Mouse (Mus musculus): ENCODE results near the gene Prr11. TPM values are rescaled to one million over a fixed set of nuclear protein-coding genes. Genes with fewer than 3 reads are reported as not detected.
A peak's percentile ranks its signal among the peaks of the same experiment; 100 is the strongest.
"Not testable (repeated sequence)": the region's sequence is repeated elsewhere in the genome, so short reads cannot be mapped to it uniquely, and the experiment has no call there.

Gene Prr11
- polyA plus RNA-seq, 1 experiment from 2014 or later = 17.7 TPM

- no peaks in the 10 kb centered on the region for H3K27me3 ChIP-seq (ENCODE audit: poor library complexity, severe bottlenecking)
- H3K9me3 ChIP-seq = no peaks in the 10 kb centered on the region
- H3K4me1 ChIP-seq = peaks cover 29% of the 10 kb centered on the region
- peaks cover 63% of the 10 kb centered on the region for H3K36me3 ChIP-seq (replicated peaks)
- WGBS = 2% methylated on average over 43 of the region's 43 CpGs
- H3K27ac ChIP-seq = peak within 1 kb of the TSS; percentile 91
- DNase-seq (ENCODE audit: extremely low spot score, low spot score) = peak; percentile 76
- peak within 1 kb of the TSS; percentile 96 for H3K4me3 ChIP-seq
Observed at GRCm38 (mm10) chr11:87086290-87086984, 22.1 kb downstream of the Prr11 start, which contains the start of gene Smg8. TSS of gene Smg8 (minus strand) at chr11:87086774.

- peak overlapping the region; percentile 96 for H3K4me3 ChIP-seq
- no peaks in the 10 kb centered on the region for H3K9me3 ChIP-seq
Observed at GRCm38 (mm10) chr11:87085461-87085860, 23.0 kb downstream of the Prr11 start.

GRCm38 (mm10) chr11:87083712-87084111, 24.8 kb downstream of the Prr11 start:
- Histone ChIP-seq H3K9me3 (no peaks in the 10 kb centered on the region), H3K36me3 (replicated peaks) (peaks cover 70% of the 10 kb centered on the region), H3K4me1 (peaks cover 29% of the 10 kb centered on the region), H3K27ac (no peak overlapping the region), H3K27me3 (ENCODE audit: poor library complexity, severe bottlenecking) (no peaks in the 10 kb centered on the region), H3K4me3 (no peak overlapping the region)
- 88% methylated on average over 1 of the region's 1 CpGs for WGBS
- no peak for DNase-seq (ENCODE audit: extremely low spot score, low spot score)

More at GRCm38 (mm10) chr11:87085461-87085860, 23.0 kb downstream of the Prr11 start:
- no peak for DNase-seq (ENCODE audit: extremely low spot score, low spot score)
- no peaks in the 10 kb centered on the region for H3K27me3 ChIP-seq (ENCODE audit: poor library complexity, severe bottlenecking)
- 91% methylated on average over 13 of the region's 13 CpGs for WGBS
- peaks cover 63% of the 10 kb centered on the region for H3K36me3 ChIP-seq (replicated peaks)
- no peak overlapping the region for H3K27ac ChIP-seq
- peaks cover 29% of the 10 kb centered on the region for H3K4me1 ChIP-seq

GRCm38 (mm10) chr11:87073866-87074440, 34.6 kb downstream of the Prr11 start, which contains the start of gene Gdpd1:
TSS of gene Gdpd1 (minus strand) at chr11:87074062.
- WGBS = 2% methylated on average over 43 of the region's 43 CpGs
- Histone ChIP-seq H3K4me3 (peak within 1 kb of the TSS; percentile 76), H3K27me3 (ENCODE audit: poor library complexity, severe bottlenecking) (no peaks in the 10 kb centered on the region), H3K36me3 (replicated peaks) (peaks cover 31% of the 10 kb centered on the region), H3K27ac (peak within 1 kb of the TSS; percentile 91), H3K4me1 (peaks cover 19% of the 10 kb centered on the region), H3K9me3 (no peaks in the 10 kb centered on the region)
- peak; percentile 93 for DNase-seq (ENCODE audit: extremely low spot score, low spot score)

GRCm38 (mm10) chr11:87073343-87073865, 35.1 kb downstream of the Prr11 start:
- H3K4me3 ChIP-seq = peak overlapping the region; percentile 76
- H3K9me3 ChIP-seq = no peaks in the 10 kb centered on the region
- H3K4me1 ChIP-seq = peaks cover 19% of the 10 kb centered on the region
- H3K27me3 ChIP-seq (ENCODE audit: poor library complexity, severe bottlenecking) = no peaks in the 10 kb centered on the region
- H3K36me3 ChIP-seq (replicated peaks) = peaks cover 25% of the 10 kb centered on the region
- peak; percentile 69 for DNase-seq (ENCODE audit: extremely low spot score, low spot score)
- under 1% methylated on average over 24 of the region's 24 CpGs for WGBS
- peak overlapping the region; percentile 91 for H3K27ac ChIP-seq

GRCm38 (mm10) chr11:87062087-87062486, 46.4 kb downstream of the Prr11 start:
- H3K27me3 ChIP-seq (ENCODE audit: poor library complexity, severe bottlenecking) = no peaks in the 10 kb centered on the region
- no peak overlapping the region for H3K4me3 ChIP-seq
- 79% methylated on average over 3 of the region's 3 CpGs for WGBS
- no peaks in the 10 kb centered on the region for H3K9me3 ChIP-seq
- no peak overlapping the region for H3K27ac ChIP-seq
- H3K36me3 ChIP-seq (replicated peaks) = peaks cover 45% of the 10 kb centered on the region
- no peaks in the 10 kb centered on the region for H3K4me1 ChIP-seq
- no peak for DNase-seq (ENCODE audit: extremely low spot score, low spot score)

- no peak overlapping the region for H3K27ac ChIP-seq
- H3K4me3 ChIP-seq = no peak overlapping the region
- no peaks in the 10 kb centered on the region for H3K27me3 ChIP-seq (ENCODE audit: poor library complexity, severe bottlenecking)
- H3K9me3 ChIP-seq = no peaks in the 10 kb centered on the region
- H3K36me3 ChIP-seq (replicated peaks) = peaks cover 61% of the 10 kb centered on the region
- 99% methylated on average over 2 of the region's 2 CpGs for WGBS
- no peaks in the 10 kb centered on the region for H3K4me1 ChIP-seq
- no peak for DNase-seq (ENCODE audit: extremely low spot score, low spot score)
Observed at GRCm38 (mm10) chr11:87060410-87060809, 48.1 kb downstream of the Prr11 start.

GRCm38 (mm10) chr11:87056286-87056685, 52.2 kb downstream of the Prr11 start:
- Histone ChIP-seq H3K27me3 (ENCODE audit: poor library complexity, severe bottlenecking) (no peaks in the 10 kb centered on the region), H3K9me3 (no peaks in the 10 kb centered on the region), H3K4me3 (no peak overlapping the region), H3K27ac (no peak overlapping the region), H3K4me1 (no peaks in the 10 kb centered on the region), H3K36me3 (replicated peaks) (peaks cover 65% of the 10 kb centered on the region)
- WGBS = 94% methylated on average over 6 of the region's 6 CpGs
- no peak for DNase-seq (ENCODE audit: extremely low spot score, low spot score)

GRCm38 (mm10) chr11:87048900-87049299, 59.6 kb downstream of the Prr11 start:
- H3K4me1 ChIP-seq; H3K27ac ChIP-seq; H3K4me3 ChIP-seq; H3K9me3 ChIP-seq; DNase-seq (ENCODE audit: extremely low spot score, low spot score); H3K27me3 ChIP-seq (ENCODE audit: poor library complexity, severe bottlenecking): not testable (repeated sequence)
- H3K36me3 ChIP-seq (replicated peaks) = peaks cover 68% of the 10 kb centered on the region
- 97% methylated on average over 7 of the region's 7 CpGs for WGBS

GRCm38 (mm10) chr11:87046968-87047367, 61.5 kb downstream of the Prr11 start:
- Histone ChIP-seq H3K4me3 (no peak overlapping the region), H3K4me1 (no peaks in the 10 kb centered on the region), H3K27me3 (ENCODE audit: poor library complexity, severe bottlenecking) (no peaks in the 10 kb centered on the region), H3K9me3 (no peaks in the 10 kb centered on the region), H3K27ac (no peak overlapping the region), H3K36me3 (replicated peaks) (peaks cover 73% of the 10 kb centered on the region)
- DNase-seq (ENCODE audit: extremely low spot score, low spot score) = no peak
- WGBS = 93% methylated on average over 5 of the region's 5 CpGs

GRCm38 (mm10) chr11:87043052-87043451, 65.5 kb downstream of the Prr11 start:
- no peak overlapping the region for H3K27ac ChIP-seq
- H3K27me3 ChIP-seq (ENCODE audit: poor library complexity, severe bottlenecking) = no peaks in the 10 kb centered on the region
- WGBS = 90% methylated on average over 3 of the region's 3 CpGs
- H3K36me3 ChIP-seq (replicated peaks) = peaks cover 80% of the 10 kb centered on the region
- H3K9me3 ChIP-seq = no peaks in the 10 kb centered on the region
- no peaks in the 10 kb centered on the region for H3K4me1 ChIP-seq
- no peak for DNase-seq (ENCODE audit: extremely low spot score, low spot score)
- H3K4me3 ChIP-seq = no peak overlapping the region

GRCm38 (mm10) chr11:87039307-87039963, 69.1 kb downstream of the Prr11 start:
- no peak for DNase-seq (ENCODE audit: extremely low spot score, low spot score)
- no peak overlapping the region for H3K4me3 ChIP-seq
- H3K27ac ChIP-seq = no peak overlapping the region
- H3K4me1 ChIP-seq = no peaks in the 10 kb centered on the region
- WGBS = 94% methylated on average over 9 of the region's 9 CpGs
- no peaks in the 10 kb centered on the region for H3K9me3 ChIP-seq
- peaks cover 90% of the 10 kb centered on the region for H3K36me3 ChIP-seq (replicated peaks)
- H3K27me3 ChIP-seq (ENCODE audit: poor library complexity, severe bottlenecking) = no peaks in the 10 kb centered on the region
